Mouse (Mus musculus) urinary bladder, adult 18-20 months (tissue): ENCODE results near the gene Wdr43.
A peak's percentile ranks its signal among the peaks of the same experiment; 100 is the strongest.

Experiments used
- DNase-seq, 2 experiments: peaks; one replicate each; pipeline ENCODE4 v3.0.0; 2022; ENCODE audit warnings: low spot score in 2 of 2, mixed read lengths in 2 of 2

The Wdr43 gene

GRCm38 (mm10) chr17:71662751-71663250 is 47.1 kb downstream of the Wdr43 start:
- DNase-seq, result peak; percentile 45 to 48

- DNase-seq, result no peak
Measured at GRCm38 (mm10) chr17:71663491-71663890, 47.8 kb downstream of the Wdr43 start.

GRCm38 (mm10) chr17:71664172-71664571 is 48.5 kb downstream of the Wdr43 start:
- DNase-seq, result no peak

- DNase-seq, result no peak
Measured at GRCm38 (mm10) chr17:71665201-71665600, 49.5 kb downstream of the Wdr43 start.

- no peak for DNase-seq
Measured at GRCm38 (mm10) chr17:71669511-71669910, 53.8 kb downstream of the Wdr43 start.

GRCm38 (mm10) chr17:71671840-71672546 is 56.3 kb downstream of the Wdr43 start:
- DNase-seq, result no peak

GRCm38 (mm10) chr17:71673092-71673491 is 57.4 kb downstream of the Wdr43 start, which contains the start of gene Togaram2:
Gene Togaram2 (plus strand): TSS chr17:71673261.
- DNase-seq, result no peak

GRCm38 (mm10) chr17:71673936-71674335 is 58.2 kb downstream of the Wdr43 start:
- no peak for DNase-seq

- no peak for DNase-seq
Measured at GRCm38 (mm10) chr17:71674886-71675285, 59.2 kb downstream of the Wdr43 start.

GRCm38 (mm10) chr17:71681666-71682065 is 66.0 kb downstream of the Wdr43 start:
- DNase-seq, result no peak

- no peak for DNase-seq
Measured at GRCm38 (mm10) chr17:71682379-71682778, 66.7 kb downstream of the Wdr43 start.

- no peak for DNase-seq
Measured at GRCm38 (mm10) chr17:71683281-71683680, 67.6 kb downstream of the Wdr43 start.

GRCm38 (mm10) chr17:71684103-71684608 is 68.5 kb downstream of the Wdr43 start:
- peak; percentile 41 to 42 for DNase-seq

- no peak for DNase-seq
Measured at GRCm38 (mm10) chr17:71687436-71687835, 71.7 kb downstream of the Wdr43 start.

GRCm38 (mm10) chr17:71689903-71690302 is 74.2 kb downstream of the Wdr43 start:
- no peak for DNase-seq

GRCm38 (mm10) chr17:71691361-71691875 is 75.7 kb downstream of the Wdr43 start:
- DNase-seq, result no peak

- DNase-seq, result no peak
Measured at GRCm38 (mm10) chr17:71693313-71693712, 77.6 kb downstream of the Wdr43 start.

GRCm38 (mm10) chr17:71693780-71694179 is 78.1 kb downstream of the Wdr43 start:
- no peak for DNase-seq

- DNase-seq, result no peak
Measured at GRCm38 (mm10) chr17:71695151-71695550, 79.5 kb downstream of the Wdr43 start.

GRCm38 (mm10) chr17:71695716-71696315 is 80.1 kb downstream of the Wdr43 start:
- DNase-seq, result no peak

- no peak for DNase-seq
Measured at GRCm38 (mm10) chr17:71696396-71696795, 80.7 kb downstream of the Wdr43 start.

GRCm38 (mm10) chr17:71697896-71698618 is 82.4 kb downstream of the Wdr43 start:
- DNase-seq, result no peak
